Mouse (Mus musculus) gastrocnemius, postnatal 4 days (tissue): ENCODE results near the gene Myo18a. TPM values are rescaled to one million over a fixed set of nuclear protein-coding genes. Genes with fewer than 3 reads are reported as not detected.

Experiments
- DNase-seq, 2 experiments: peaks; one replicate each; pipeline ENCODE4 v3.0.0; 2021 to 2022; ENCODE audit warnings: low spot score in 2 of 2, mixed read lengths in 2 of 2
- total RNA-seq, 2 experiments: library from RNA; stranded (reverse); gene quantifications; 2 replicates each; pipeline ENCODE4 v1.2.3; 2021

Myo18a gene
- total RNA-seq, 2 experiments from 2014 or later: 261 to 280 TPM

DNA sequence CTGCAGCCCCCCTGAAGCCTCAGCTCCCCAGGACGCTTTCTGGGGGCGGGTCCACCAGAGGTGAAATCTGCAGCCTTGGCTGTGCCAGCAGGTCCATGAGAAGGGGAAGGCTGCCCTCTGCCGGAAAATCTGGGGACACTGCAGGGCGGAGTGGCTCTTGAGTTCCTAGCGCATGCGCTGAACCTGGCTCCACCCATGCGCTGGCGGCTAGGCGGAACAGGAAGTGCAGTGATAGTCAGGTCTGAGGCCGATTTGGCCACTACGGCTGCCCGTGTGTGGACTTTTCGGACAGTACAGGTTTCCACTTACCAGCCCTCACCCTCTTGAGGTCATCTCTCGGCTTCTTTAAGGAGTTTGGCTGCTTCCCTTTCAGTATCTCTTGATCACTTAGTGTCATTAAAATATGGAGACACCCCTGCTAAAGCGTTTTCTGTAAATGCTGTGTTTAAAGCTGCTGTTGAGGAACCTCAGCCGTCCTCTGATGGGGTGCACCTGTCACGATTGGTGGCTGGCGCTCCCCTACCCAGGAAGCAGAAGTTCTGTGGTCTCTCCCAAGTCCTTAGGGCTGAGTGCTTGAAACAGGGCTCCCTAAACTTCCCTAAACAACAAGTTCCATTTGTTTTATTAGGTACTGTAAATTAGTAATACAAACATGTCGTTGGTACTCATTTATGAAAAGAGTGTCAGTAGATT lies 30.3 kb downstream of the Myo18a start:
- DNase-seq: peak; percentile 93 to 97

GRCm38 (mm10) chr11:77795216-77795615 lies 32.2 kb downstream of the Myo18a start:
- DNase-seq: no peak

DNA sequence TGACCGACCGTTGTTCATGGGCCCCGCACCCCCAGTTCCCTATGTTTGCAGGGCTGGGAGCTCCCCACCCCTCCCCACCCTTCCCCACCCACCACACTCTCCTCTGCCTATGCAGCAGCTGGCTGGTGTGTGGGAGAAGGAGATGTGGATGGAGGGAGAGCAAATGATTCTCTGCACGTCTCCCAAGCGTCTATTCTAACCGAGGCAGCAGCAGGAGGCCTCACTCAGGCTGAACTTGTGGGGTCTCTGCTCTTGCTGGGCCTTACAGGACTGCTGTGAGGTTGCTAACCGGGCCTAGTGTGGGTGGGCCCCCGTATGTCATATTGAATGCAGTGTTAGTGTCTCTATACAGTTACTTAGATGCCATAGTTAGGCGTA lies 37.4 kb downstream of the Myo18a start:
- DNase-seq: no peak

- DNase-seq: peak; percentile 66 to 78
Measured at GRCm38 (mm10) chr11:77800869-77801701, 38.0 kb downstream of the Myo18a start.

GRCm38 (mm10) chr11:77802341-77802865 lies 39.4 kb downstream of the Myo18a start:
- peak in 1 of 2 experiments; percentile 40 for DNase-seq

GRCm38 (mm10) chr11:77806218-77806617 lies 43.2 kb downstream of the Myo18a start:
- no peak for DNase-seq

DNA sequence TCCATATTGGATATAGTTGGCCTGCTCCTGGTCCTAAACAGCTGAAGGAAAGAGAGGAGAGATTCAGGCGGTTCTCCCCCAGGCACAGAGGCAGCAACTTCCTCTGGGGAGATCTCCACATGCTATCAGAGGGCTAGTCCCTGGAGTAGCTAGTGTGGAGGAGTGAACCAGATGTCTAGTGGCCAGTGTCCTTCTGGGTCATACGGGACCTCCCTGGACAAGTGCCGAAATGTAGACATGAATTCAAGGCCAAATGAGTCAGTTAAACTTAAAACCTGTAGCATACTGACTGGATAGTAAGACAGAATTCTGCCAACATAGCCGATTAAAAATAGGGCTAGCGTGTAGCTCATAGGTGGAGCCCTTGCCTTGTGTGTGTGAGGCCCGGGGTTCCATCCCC lies 43.8 kb downstream of the Myo18a start:
- DNase-seq: no peak

- DNase-seq: peak in 1 of 2 experiments; percentile 19
Measured at GRCm38 (mm10) chr11:77808051-77808465, 45.0 kb downstream of the Myo18a start.

GRCm38 (mm10) chr11:77809215-77809614 lies 46.2 kb downstream of the Myo18a start:
- DNase-seq: no peak

- no peak for DNase-seq
Measured at GRCm38 (mm10) chr11:77810018-77810417, 47.0 kb downstream of the Myo18a start.

GRCm38 (mm10) chr11:77813969-77814368 lies 50.9 kb downstream of the Myo18a start:
- no peak for DNase-seq

DNA sequence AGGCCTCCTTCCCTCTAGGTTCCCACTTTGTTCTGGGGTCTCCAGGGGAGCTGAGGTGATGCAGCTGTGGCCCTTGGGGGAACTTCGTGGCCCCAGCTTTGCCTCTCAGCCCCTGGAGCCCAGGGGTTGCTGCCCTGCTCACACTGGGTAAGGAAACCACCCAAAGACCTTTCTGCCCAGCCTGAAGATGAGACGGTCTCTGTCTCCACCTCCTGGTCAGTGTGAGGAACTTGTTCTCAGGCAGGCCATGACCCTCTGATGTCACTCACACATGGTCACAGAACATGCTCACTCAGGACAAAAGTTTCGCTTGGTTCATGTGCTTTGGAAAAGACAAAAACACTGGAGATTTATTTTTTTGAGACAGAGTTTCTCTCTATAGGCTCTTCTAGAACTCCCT lies 53.0 kb downstream of the Myo18a start:
- peak; percentile 60 to 76 for DNase-seq

DNA sequence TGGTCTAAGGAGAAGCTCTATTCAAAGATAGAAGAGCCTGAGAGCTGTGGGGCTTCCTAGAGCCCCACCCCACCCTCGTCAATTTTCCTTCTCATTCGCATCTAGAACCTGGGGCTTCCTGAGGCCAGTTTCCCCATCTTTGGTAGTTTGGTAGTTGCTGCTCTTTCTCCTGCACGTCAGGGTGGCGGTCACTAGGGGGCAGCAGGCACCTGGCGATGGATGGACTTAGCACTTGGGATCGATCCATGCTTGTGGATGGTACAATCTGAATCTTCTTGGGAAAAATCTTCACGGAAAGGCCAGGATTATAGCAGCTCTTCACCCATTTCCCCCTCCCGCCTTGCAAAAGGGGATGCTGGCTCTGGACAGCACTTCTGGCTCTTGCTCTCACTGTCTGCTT lies 58.6 kb downstream of the Myo18a start:
- DNase-seq: no peak

DNA sequence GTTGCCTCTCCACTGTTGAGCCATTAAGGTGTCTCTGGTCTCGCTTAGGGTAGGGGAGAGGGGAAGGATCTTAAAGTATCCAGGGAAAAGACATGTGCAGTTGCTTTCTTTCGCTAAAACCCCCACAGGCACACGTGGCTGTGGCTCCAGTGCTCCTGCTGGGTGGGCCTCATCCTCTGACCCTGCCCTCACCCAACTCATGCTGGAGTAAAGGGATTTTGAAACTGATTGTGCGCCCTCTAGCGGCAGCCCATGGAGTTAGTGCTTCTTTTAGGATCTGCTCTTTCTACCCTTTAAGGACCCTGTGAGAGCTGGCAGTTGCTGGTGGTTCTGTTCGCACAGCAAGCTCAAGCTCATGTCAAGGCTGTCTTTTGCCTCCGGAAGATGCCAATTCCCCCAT lies 59.7 kb downstream of the Myo18a start:
- peak in 1 of 2 experiments; percentile 59 for DNase-seq

- peak in 1 of 2 experiments; percentile 61 for DNase-seq
Measured at GRCm38 (mm10) chr11:77825853-77826252, 62.8 kb downstream of the Myo18a start.

GRCm38 (mm10) chr11:77826311-77826710 lies 63.3 kb downstream of the Myo18a start:
- no peak for DNase-seq

GRCm38 (mm10) chr11:77827241-77827995 lies 64.4 kb downstream of the Myo18a start:
- peak in 1 of 2 experiments; percentile 70 for DNase-seq

DNA sequence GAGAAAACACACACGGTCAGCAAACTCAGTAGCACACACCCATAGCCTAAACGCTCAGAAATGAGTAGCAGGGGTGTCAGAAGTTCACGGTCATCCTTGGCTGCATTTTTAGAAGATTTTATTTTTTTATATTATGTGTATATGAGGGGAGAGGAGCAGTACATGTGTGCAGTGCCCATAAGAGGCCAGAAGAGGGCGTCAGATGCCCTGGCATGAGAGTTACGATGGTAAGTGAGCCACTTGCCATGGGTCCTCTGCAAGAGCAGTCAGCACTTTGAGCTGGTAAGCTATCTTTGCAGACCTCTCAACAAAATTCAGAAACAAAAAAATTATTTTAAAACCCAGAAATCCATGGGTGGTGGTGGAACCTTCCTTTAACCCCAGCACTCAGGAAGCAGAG lies 65.1 kb downstream of the Myo18a start:
- no peak for DNase-seq

DNA sequence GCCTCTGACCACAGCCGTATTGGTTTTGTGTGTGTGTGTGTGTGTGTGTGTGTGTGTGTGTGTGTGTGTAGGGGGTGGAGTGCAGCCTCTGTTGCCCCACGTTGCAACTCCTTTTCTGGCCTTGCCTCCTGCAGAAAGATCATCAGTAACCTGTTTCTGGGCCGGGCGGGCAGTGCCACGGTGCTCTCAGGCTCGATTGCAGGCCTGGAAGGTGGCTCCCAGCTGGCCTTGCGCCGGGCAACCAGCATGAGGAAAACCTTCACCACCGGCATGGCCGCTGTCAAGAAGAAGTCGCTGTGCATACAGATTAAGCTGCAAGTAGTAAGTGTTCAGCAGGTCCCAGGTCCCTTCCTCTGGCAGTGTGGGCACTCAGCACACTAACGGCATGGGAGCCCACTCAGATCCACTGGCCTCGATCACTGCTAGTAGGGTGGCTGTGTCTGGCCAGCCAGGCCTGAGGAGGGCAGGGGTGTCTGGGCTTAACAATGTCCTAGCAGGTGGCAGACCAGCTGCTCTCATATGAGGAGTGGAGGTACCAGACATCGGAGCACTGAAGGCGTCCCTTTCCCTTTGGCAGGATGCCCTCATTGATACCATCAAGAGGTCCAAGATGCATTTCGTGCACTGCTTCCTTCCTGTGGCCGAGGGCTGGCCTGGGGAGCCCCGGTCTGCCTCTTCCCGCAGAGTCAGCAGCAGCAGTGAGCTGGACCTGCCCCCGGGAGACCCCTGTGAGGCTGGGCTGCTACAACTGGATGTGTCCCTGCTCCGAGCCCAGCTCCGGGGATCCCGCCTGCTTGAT lies 66.2 kb downstream of the Myo18a start:
- DNase-seq: no peak

DNA sequence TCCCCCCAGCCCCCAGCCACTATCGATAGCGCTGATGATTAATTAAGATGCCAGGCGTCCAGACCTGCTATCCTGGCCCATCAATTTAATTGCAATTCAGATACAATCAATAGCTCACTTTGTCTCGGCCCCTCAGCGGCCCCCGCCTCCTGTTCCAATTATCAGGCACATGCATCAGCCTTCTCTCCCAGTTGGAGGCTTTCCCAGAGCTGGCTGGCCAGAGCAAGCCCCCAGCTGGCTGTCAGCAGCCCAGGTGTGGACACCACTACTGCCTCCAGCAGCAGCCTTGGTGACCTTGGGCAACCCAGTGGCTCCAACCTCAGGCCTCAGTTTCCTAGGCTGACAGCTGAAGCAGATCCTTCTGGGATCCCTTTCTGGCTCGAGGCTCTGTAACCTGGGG lies 67.8 kb downstream of the Myo18a start:
- no peak for DNase-seq

DNA sequence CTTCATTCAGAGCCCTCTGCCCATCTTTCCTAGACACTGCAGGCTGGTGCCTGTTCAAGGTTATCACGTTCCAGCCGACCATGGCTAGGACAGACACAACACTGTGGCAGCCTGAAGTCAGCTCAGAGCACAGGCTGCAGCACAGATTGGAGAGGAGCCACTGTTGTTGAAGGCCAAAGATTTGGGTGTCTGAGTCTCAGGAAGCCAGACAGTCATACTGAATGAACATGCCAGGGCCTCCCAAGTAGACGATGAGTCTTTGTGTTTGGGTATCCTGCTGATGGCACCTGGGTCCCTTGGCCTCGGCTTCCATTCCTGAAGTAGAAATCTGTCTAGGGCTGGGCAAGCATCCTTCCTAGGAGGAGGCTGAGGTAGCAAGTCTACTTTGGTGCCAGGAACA lies 69.5 kb downstream of the Myo18a start:
- no peak for DNase-seq
